Mouse (Mus musculus) cerebellum, adult 2 months (tissue): ENCODE measurements around the gene Ndrg4.

ENCODE experiments used
- CTCF ChIP-seq: fragments of 200-500 bp; IDR thresholded peaks from 2 replicates; pipeline ENCODE4 v1.5.1; 2011; ENCODE audit warnings: low read depth, mild to moderate bottlenecking, control low read depth, low read length, moderate library complexity, borderline replicate concordance; ENCODE audit not compliant: insufficient read depth
- POLR2A ChIP-seq: fragments of 200-500 bp; IDR thresholded peaks from 2 replicates; pipeline ENCODE4 v1.6.1; 2011; ENCODE audit warnings: low read length, control low read depth, borderline replicate concordance; ENCODE audit not compliant: insufficient read depth

- TF ChIP-seq CTCF (no peak), POLR2A (no peak)
Observed at GRCm38 (mm10) chr8:95696661-95697060, 19.9 kb downstream of the Ndrg4 start.
